Mouse (Mus musculus) urinary bladder, postnatal 25 days (tissue): ENCODE measurements around the gene Prol1.
"Not testable (repeated sequence)": the region's sequence is repeated elsewhere in the genome, so short reads cannot be mapped to it uniquely, and the experiment has no call there.

Experiments
- DNase-seq: peaks from one replicate; pipeline ENCODE4 v3.0.0; 2022; ENCODE audit warnings: low spot score

Gene Prol1

GRCm38 (mm10) chr5:88317012-88317411 lies at the start of gene Prol1:
Prol1 (plus strand) TSS chr5:88317312.
- DNase-seq = no peak

- no peak for DNase-seq
Measured at GRCm38 (mm10) chr5:88268619-88269018, 48.5 kb upstream of the Prol1 start, which contains the start of gene Gm7714. Gm7714 (plus strand) TSS chr5:88268919.

GRCm38 (mm10) chr5:88311307-88311706 lies 5.8 kb upstream of the Prol1 start:
- DNase-seq = not testable (repeated sequence)

DNA sequence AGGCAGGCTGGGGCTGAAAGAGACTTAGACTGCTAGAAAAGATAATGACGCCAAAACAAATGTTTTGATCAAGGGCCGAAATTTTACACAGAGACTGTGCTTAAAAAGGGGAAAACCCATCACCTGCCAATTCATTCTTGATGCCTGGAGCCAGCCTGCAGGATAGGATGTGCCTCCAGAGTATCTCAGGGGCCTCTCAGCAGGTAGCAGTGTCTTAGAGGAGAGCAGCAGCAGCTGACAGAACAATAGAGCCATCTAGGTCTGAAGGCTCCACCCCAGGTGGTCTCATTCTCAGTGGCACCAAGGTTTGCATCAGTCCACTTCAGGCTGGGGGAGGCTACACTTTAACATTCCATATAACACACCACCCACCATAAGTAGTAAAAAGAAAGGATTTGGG lies 31.4 kb downstream of the Prol1 start:
- DNase-seq = not testable (repeated sequence)

GRCm38 (mm10) chr5:88364768-88365167 lies 47.7 kb downstream of the Prol1 start:
- no peak for DNase-seq

DNA sequence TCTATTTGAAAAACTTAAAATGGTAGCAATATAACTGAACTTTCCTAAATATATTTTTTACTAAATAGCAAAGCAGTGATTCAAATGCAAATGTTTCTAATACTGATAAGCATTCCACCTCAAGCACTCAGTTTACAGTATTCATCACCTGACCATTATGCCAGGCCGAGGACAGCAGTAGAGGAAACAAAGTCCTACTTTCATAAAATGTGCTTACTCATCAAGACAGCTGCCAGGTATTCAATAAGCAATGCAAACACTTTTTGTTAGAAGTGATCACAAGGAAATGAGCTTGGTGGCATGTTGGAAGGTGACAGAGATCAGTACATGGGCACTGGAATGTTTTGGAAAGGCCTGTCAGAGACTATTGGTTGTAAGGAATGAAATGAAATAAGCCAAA lies 49.8 kb downstream of the Prol1 start:
- no peak for DNase-seq

GRCm38 (mm10) chr5:88370578-88371232 lies 53.6 kb downstream of the Prol1 start:
- no peak for DNase-seq

DNA sequence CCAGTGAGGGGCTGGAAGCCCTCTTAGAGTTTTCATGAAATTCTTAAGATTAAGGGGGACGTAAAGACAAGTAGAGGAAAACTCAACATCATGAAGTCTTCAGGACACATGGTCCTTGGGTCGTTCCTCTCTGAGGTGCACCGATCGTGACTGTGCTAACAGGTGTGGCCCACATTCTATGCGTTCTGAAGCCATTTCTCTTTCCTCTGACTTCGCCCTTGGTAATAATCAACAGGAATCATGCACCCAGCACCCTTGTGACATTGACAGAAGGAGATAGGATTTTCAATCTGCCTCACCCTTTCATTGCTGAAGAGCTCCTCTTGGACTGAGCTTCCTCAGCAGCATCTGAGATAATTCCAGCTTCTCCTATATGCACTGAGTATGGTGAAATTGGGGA lies 55.5 kb downstream of the Prol1 start:
- no peak for DNase-seq

GRCm38 (mm10) chr5:88375808-88376207 lies 58.7 kb downstream of the Prol1 start, which contains the start of gene Amtn:
Amtn (plus strand) TSS chr5:88376108.
- DNase-seq = no peak
